Mouse (Mus musculus) lung, embryonic 16.5 days (tissue): ENCODE measurements around the gene Gsto1. TPM values are rescaled to one million over a fixed set of nuclear protein-coding genes. Genes with fewer than 3 reads are reported as not detected.
A peak's percentile ranks its signal among the peaks of the same experiment; 100 is the strongest.

Experiments
- ATAC-seq: fragments of 200-750 bp; cut with Nextera tagmentation; 2 replicates; pipeline ENCODE4 v1.8.0; 2017; ENCODE audit warnings: low read depth, mild to moderate bottlenecking, moderate library complexity
- H3K27ac ChIP-seq: fragments of 300-500 bp; sonication (generic); 2 replicates; pipeline ENCODE4 v1.5.1; 2014; ENCODE audit warnings: mild to moderate bottlenecking, control low read depth, low read length
- H3K27me3 ChIP-seq: fragments of 300-500 bp; sonication (generic); 2 replicates; pipeline ENCODE4 v1.6.1; 2014; ENCODE audit warnings: low read depth, low read length, mixed read lengths; ENCODE audit not compliant: control insufficient read depth, insufficient read depth
- H3K36me3 ChIP-seq: fragments of 300-500 bp; sonication (generic); 2 replicates; pipeline ENCODE4 v1.6.1; 2014; ENCODE audit warnings: low read length; ENCODE audit not compliant: control insufficient read depth, insufficient read depth
- H3K4me1 ChIP-seq: fragments of 300-500 bp; sonication (generic); replicated peaks from 2 replicates; pipeline ENCODE4 v1.6.1; 2014; ENCODE audit warnings: low read length, mixed read lengths; ENCODE audit not compliant: control insufficient read depth, insufficient read depth
- H3K4me2 ChIP-seq: fragments of 300-500 bp; sonication (generic); 2 replicates; pipeline ENCODE4 v1.6.1; 2014; ENCODE audit warnings: low read depth, low read length, control low read depth
- H3K4me3 ChIP-seq: fragments of 300-500 bp; sonication (generic); 2 replicates; pipeline ENCODE4 v1.5.1; 2014; ENCODE audit warnings: mild to moderate bottlenecking, low read length, control low read depth
- H3K9ac ChIP-seq: fragments of 300-500 bp; sonication (generic); 2 replicates; pipeline ENCODE4 v1.6.1; 2014; ENCODE audit warnings: low read length, control low read depth
- H3K9me3 ChIP-seq: fragments of 300-500 bp; sonication (generic); 2 replicates; pipeline ENCODE4 v1.6.1; 2016; ENCODE audit warnings: low read length; ENCODE audit not compliant: control insufficient read depth
- WGBS: fragments of 180-500 bp; shearing (Covaris S2); extraction: QIAGEN DNeasy Blood & Tissue Kit; methylation state at CpG from one replicate; pipeline ENCODE4 v1.1.7; 2014; 5-methylcytosine and 5-hydroxymethylcytosine counted together
- polyA plus RNA-seq: library from polyadenylated mRNA; unstranded; fragments of >200 nt; fragmentation: Nextera tagmentation; extraction: Ambion mirVana; gene quantifications from 2 replicates; pipeline ENCODE4 v1.2.1, GENCODE M21; 2015

Gsto1 gene
- polyA plus RNA-seq, 1 experiment from 2014 or later: 93.9 TPM

- Histone ChIP-seq H3K4me2 (peak overlapping the region; percentile 37; the same call in 1 of the 2 replicates), H3K27me3 (no peaks in the 10 kb centered on the region), H3K9ac (no peak overlapping the region), H3K36me3 (no peaks in the 10 kb centered on the region), H3K9me3 (no peaks in the 10 kb centered on the region), H3K27ac (peak overlapping the region; percentile 39; the same call in 1 of the 2 replicates), H3K4me3 (no peak overlapping the region), H3K4me1 (peaks cover 27% of the 10 kb centered on the region)
- ATAC-seq: peak; percentile 39; the same call in 1 of the 2 replicates
- WGBS: 21% methylated on average over 6 of the region's 6 CpGs
These were observed 54.2 kb downstream of the Gsto1 start for GRCm38 (mm10) chr19:47908961-47909371.

GRCm38 (mm10) chr19:47909387-47910116 lies 54.8 kb downstream of the Gsto1 start:
- peak; percentile 75 for ATAC-seq
- Histone ChIP-seq H3K27me3 (no peaks in the 10 kb centered on the region), H3K4me1 (peaks cover 27% of the 10 kb centered on the region), H3K4me3 (peak overlapping the region; percentile 21), H3K4me2 (peak overlapping the region; percentile 37), H3K27ac (peak overlapping the region; percentile 39), H3K9ac (peak overlapping the region; percentile 34), H3K36me3 (no peaks in the 10 kb centered on the region), H3K9me3 (no peaks in the 10 kb centered on the region)
- WGBS: 8% methylated on average over 10 of the region's 10 CpGs

GRCm38 (mm10) chr19:47910117-47910618 lies 55.4 kb downstream of the Gsto1 start:
- no peaks in the 10 kb centered on the region for H3K36me3 ChIP-seq
- H3K4me2 ChIP-seq: no peak overlapping the region; the same call in 1 of the 2 replicates
- H3K4me1 ChIP-seq: peaks cover 24% of the 10 kb centered on the region
- H3K9ac ChIP-seq: no peak overlapping the region; the same call in 1 of the 2 replicates
- peak overlapping the region; percentile 10; the same call in 1 of the 2 replicates for H3K27ac ChIP-seq
- H3K9me3 ChIP-seq: no peaks in the 10 kb centered on the region
- no peak overlapping the region for H3K4me3 ChIP-seq
- no peak for ATAC-seq
- WGBS: 31% methylated on average over 4 of the region's 4 CpGs
- no peaks in the 10 kb centered on the region for H3K27me3 ChIP-seq

GRCm38 (mm10) chr19:47910751-47911150 lies 56.0 kb downstream of the Gsto1 start:
- WGBS: 75% methylated on average over 4 of the region's 4 CpGs
- H3K36me3 ChIP-seq: no peaks in the 10 kb centered on the region
- H3K9ac ChIP-seq: no peak overlapping the region
- no peak overlapping the region for H3K27ac ChIP-seq
- H3K4me3 ChIP-seq: no peak overlapping the region
- H3K4me1 ChIP-seq: peaks cover 19% of the 10 kb centered on the region
- no peaks in the 10 kb centered on the region for H3K27me3 ChIP-seq
- no peaks in the 10 kb centered on the region for H3K9me3 ChIP-seq
- no peak overlapping the region for H3K4me2 ChIP-seq
- no peak for ATAC-seq

GRCm38 (mm10) chr19:47913344-47913743 lies 58.6 kb downstream of the Gsto1 start:
- H3K9me3 ChIP-seq: no peaks in the 10 kb centered on the region
- no peaks in the 10 kb centered on the region for H3K27me3 ChIP-seq
- no peak overlapping the region for H3K4me3 ChIP-seq
- no peaks in the 10 kb centered on the region for H3K36me3 ChIP-seq
- 87% methylated on average over 7 of the region's 7 CpGs for WGBS
- H3K4me1 ChIP-seq: peaks cover 38% of the 10 kb centered on the region
- no peak for ATAC-seq
- no peak overlapping the region for H3K27ac ChIP-seq
- no peak overlapping the region for H3K4me2 ChIP-seq
- no peak overlapping the region for H3K9ac ChIP-seq

GRCm38 (mm10) chr19:47914191-47914590 lies 59.4 kb downstream of the Gsto1 start:
- 88% methylated on average over 4 of the region's 4 CpGs for whole genome bisulfite sequencing
- Histone ChIP-seq H3K4me2 (no peak overlapping the region), H3K9me3 (no peaks in the 10 kb centered on the region), H3K27me3 (no peaks in the 10 kb centered on the region), H3K27ac (no peak overlapping the region), H3K4me3 (no peak overlapping the region), H3K9ac (no peak overlapping the region), H3K4me1 (peaks cover 33% of the 10 kb centered on the region), H3K36me3 (no peaks in the 10 kb centered on the region)
- ATAC-seq: no peak

Other genes with a start within 250 kb of the Gsto1 start
- gene Col17a1, start 162.9 kb upstream of the Gsto1 start, polyA plus RNA-seq: 2.2 and 3.3 TPM in 2 replicates
- 225 and 236 TPM in 2 replicates for gene Sfr1, start 123.3 kb upstream of the Gsto1 start, polyA plus RNA-seq
- 1.2 and 1.3 TPM in 2 replicates for gene Gsto2, start 10.6 kb downstream of the Gsto1 start, polyA plus RNA-seq
- gene Cfap43, start 64.3 kb downstream of the Gsto1 start, polyA plus RNA-seq: 1.7 and 2.6 TPM in 2 replicates
- 16.2 and 16.9 TPM in 2 replicates for gene Itprip, start 64.3 kb downstream of the Gsto1 start, polyA plus RNA-seq
- 0.53 and 0.73 TPM in 2 replicates for gene Cfap58, start 82.7 kb downstream of the Gsto1 start, polyA plus RNA-seq